Mouse (Mus musculus): ENCODE results near the gene Aoc1. TPM values are rescaled to one million over a fixed set of nuclear protein-coding genes. Genes with fewer than 3 reads are reported as not detected.
"Not testable (repeated sequence)": the region's sequence is repeated elsewhere in the genome, so short reads cannot be mapped to it uniquely, and the experiment has no call there.

The Aoc1 gene
- polyA plus RNA-seq, 1 experiment = 0.84 TPM

- peaks cover 3% of the 10 kb centered on the region; the same call in 1 of the 2 replicates for H3K4me1 ChIP-seq (ENCODE audit: control insufficient read depth, insufficient read depth, low read length)
- H3K27ac ChIP-seq (ENCODE audit: control insufficient read depth, insufficient read depth, low read depth, low read length) = no peak overlapping the region
- H3K36me3 ChIP-seq (ENCODE audit: control insufficient read depth, insufficient read depth, low read length) = no peaks in the 10 kb centered on the region
- TF ChIP-seq CTCF (IDR thresholded peaks at IDR 0.05; ENCODE audit: control insufficient read depth, insufficient read depth, insufficient replicate concordance, low read depth, low read length) (no peak), POLR2A (IDR thresholded peaks at IDR 0.05; ENCODE audit: control insufficient read depth, low read depth, low read length) (no peak)
- H3K27me3 ChIP-seq (ENCODE audit: control insufficient read depth, insufficient read depth, low read length) = no peaks in the 10 kb centered on the region
- H3K4me3 ChIP-seq (ENCODE audit: control insufficient read depth, low read depth, low read length) = no peak overlapping the region
These were observed 11.8 kb upstream of the Aoc1 start for GRCm38 (mm10) chr6:48860851-48861250.

DNA sequence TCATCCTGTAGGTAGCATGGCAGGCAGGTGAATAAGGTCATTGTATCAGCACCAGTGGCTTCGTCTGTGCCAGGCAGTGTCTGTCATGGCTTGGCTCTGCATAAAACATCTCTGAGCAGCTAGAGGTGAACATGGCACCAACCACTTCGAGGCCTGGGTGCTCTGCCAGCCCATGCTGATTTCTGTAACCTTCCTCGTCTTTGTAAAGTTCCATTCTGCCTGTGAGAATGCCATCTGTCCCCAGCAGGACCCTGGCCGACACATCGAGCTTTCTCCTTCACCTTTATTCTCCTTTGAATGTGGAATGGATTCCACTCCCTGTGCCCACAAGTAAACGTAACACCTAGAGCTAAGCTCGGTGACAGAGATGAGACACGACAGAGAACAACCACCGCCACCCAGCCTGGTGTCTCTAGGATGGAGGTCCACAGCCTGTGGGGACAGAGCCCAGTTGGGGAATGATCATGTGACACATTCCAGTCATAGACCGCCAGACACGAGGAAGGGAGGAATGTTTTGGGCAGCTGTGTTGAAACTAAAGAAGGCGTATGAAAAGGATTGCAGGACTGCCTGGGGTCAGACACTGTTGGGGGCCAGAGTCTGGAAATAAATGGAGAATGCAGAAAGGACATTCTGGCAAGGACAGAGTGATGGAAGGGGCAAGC is 10.9 kb upstream of the Aoc1 start:
- Histone ChIP-seq H3K27me3 (ENCODE audit: control insufficient read depth, insufficient read depth, low read length) (no peaks in the 10 kb centered on the region), H3K36me3 (ENCODE audit: control insufficient read depth, insufficient read depth, low read length) (no peaks in the 10 kb centered on the region), H3K4me1 (ENCODE audit: control insufficient read depth, insufficient read depth, low read length) (peaks cover 3% of the 10 kb centered on the region; the same call in 1 of the 2 replicates), H3K4me3 (ENCODE audit: control insufficient read depth, low read depth, low read length) (no peak overlapping the region), H3K27ac (ENCODE audit: control insufficient read depth, insufficient read depth, low read depth, low read length) (no peak overlapping the region)
- TF ChIP-seq POLR2A (IDR thresholded peaks at IDR 0.05; ENCODE audit: control insufficient read depth, low read depth, low read length) (no peak), CTCF (IDR thresholded peaks at IDR 0.05; ENCODE audit: control insufficient read depth, insufficient read depth, insufficient replicate concordance, low read depth, low read length) (no peak)

GRCm38 (mm10) chr6:48862816-48863215 is 9.9 kb upstream of the Aoc1 start:
- peaks cover 3% of the 10 kb centered on the region; the same call in 1 of the 2 replicates for H3K4me1 ChIP-seq (ENCODE audit: control insufficient read depth, insufficient read depth, low read length)
- TF ChIP-seq POLR2A (IDR thresholded peaks at IDR 0.05; ENCODE audit: control insufficient read depth, low read depth, low read length) (no peak), CTCF (IDR thresholded peaks at IDR 0.05; ENCODE audit: control insufficient read depth, insufficient read depth, insufficient replicate concordance, low read depth, low read length) (no peak)
- H3K4me3 ChIP-seq (ENCODE audit: control insufficient read depth, low read depth, low read length) = no peak overlapping the region
- H3K36me3 ChIP-seq (ENCODE audit: control insufficient read depth, insufficient read depth, low read length) = no peaks in the 10 kb centered on the region
- no peaks in the 10 kb centered on the region for H3K27me3 ChIP-seq (ENCODE audit: control insufficient read depth, insufficient read depth, low read length)
- H3K27ac ChIP-seq (ENCODE audit: control insufficient read depth, insufficient read depth, low read depth, low read length) = no peak overlapping the region

DNA sequence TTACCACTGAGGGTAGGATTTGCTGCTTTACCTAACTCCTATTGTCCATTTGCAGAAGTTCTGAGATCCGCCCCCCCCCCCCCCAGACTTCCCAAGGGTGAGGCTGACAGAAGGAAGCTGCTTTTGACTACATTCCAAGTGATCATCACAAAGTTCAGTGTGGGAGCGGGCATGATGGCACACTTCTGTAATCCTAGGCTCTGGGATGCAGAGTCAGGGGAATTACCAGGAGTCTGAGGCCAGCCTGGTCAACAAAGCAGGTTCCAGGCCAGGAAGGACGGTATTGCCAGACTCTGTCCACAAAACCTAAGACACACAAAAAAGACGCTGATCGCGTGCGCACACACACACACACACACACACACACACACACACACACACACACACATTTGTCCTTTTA is 9.2 kb upstream of the Aoc1 start:
- Histone ChIP-seq H3K27me3 (ENCODE audit: control insufficient read depth, insufficient read depth, low read length) (no peaks in the 10 kb centered on the region), H3K36me3 (ENCODE audit: control insufficient read depth, insufficient read depth, low read length) (no peaks in the 10 kb centered on the region)
- TF ChIP-seq CTCF (IDR thresholded peaks at IDR 0.05; ENCODE audit: control insufficient read depth, insufficient read depth, insufficient replicate concordance, low read depth, low read length) = no peak
- no peak for TF ChIP-seq POLR2A (IDR thresholded peaks at IDR 0.05; ENCODE audit: control insufficient read depth, low read depth, low read length)

GRCm38 (mm10) chr6:48864181-48864580 is 8.5 kb upstream of the Aoc1 start:
- peaks cover 3% of the 10 kb centered on the region; the same call in 1 of the 2 replicates for H3K4me1 ChIP-seq (ENCODE audit: control insufficient read depth, insufficient read depth, low read length)
- no peak overlapping the region for H3K27ac ChIP-seq (ENCODE audit: control insufficient read depth, insufficient read depth, low read depth, low read length)
- no peak overlapping the region for H3K4me3 ChIP-seq (ENCODE audit: control insufficient read depth, low read depth, low read length)
- TF ChIP-seq CTCF (IDR thresholded peaks at IDR 0.05; ENCODE audit: control insufficient read depth, insufficient read depth, insufficient replicate concordance, low read depth, low read length) (no peak), POLR2A (IDR thresholded peaks at IDR 0.05; ENCODE audit: control insufficient read depth, low read depth, low read length) (no peak)
- no peaks in the 10 kb centered on the region for H3K27me3 ChIP-seq (ENCODE audit: control insufficient read depth, insufficient read depth, low read length)
- no peaks in the 10 kb centered on the region for H3K36me3 ChIP-seq (ENCODE audit: control insufficient read depth, insufficient read depth, low read length)

More for the DNA sequence above, 9.2 kb upstream of the Aoc1 start:
- Histone ChIP-seq H3K27ac (ENCODE audit: control insufficient read depth, insufficient read depth, low read depth, low read length) (no peak overlapping the region), H3K4me3 (ENCODE audit: control insufficient read depth, low read depth, low read length) (no peak overlapping the region), H3K4me1 (ENCODE audit: control insufficient read depth, insufficient read depth, low read length) (peaks cover 3% of the 10 kb centered on the region; the same call in 1 of the 2 replicates)

DNA sequence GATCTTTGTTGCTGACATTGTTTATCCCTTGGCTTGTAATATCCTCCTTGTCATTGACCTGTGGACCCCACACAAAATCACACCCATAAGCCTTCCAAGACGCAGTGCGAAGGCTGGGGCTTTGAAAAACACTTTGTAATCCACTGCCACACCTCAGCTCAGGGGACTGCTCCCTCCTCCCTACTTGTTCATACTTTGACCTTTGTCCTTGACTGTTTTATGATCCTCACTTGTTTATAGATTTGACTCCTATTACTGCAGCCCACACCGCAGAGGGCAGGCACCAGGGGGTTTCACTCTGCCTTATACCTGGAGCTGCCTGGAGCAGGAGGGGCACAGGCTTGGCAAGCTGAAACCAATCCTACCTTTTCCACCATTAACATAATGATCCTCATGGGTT is 8.0 kb upstream of the Aoc1 start:
- no peaks in the 10 kb centered on the region for H3K36me3 ChIP-seq (ENCODE audit: control insufficient read depth, insufficient read depth, low read length)

DNA sequence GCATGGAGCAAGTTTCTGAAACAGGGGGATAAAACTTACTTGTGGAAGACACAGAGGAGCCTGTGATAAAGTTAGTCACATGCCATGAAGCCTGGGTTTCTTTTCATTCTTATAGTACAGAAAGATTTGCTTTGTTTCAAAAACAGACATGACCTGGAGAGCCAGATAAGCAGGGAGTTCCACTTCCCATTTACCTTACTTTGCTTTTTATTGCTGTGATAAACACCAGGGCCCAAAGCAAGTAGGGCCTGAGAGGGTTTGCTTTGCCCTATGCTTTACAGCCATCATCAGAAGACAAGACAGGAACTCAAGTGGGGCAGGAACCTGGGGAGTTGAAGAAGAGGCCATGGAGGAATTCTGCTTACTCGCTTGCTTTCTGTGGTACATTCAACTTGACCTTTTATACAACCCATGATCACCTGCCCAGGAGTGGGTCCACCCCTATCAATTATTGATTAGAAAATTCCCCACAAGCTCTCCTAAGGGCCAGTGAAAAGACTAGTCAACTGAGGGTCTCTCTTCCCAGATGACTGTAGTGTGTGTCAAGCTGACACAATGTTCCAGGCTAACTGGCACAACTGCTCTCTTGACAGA is 7.4 kb upstream of the Aoc1 start:
- Histone ChIP-seq H3K4me3 (ENCODE audit: control insufficient read depth, low read depth, low read length) (no peak overlapping the region), H3K36me3 (ENCODE audit: control insufficient read depth, insufficient read depth, low read length) (no peaks in the 10 kb centered on the region), H3K27me3 (ENCODE audit: control insufficient read depth, insufficient read depth, low read length) (no peaks in the 10 kb centered on the region), H3K4me1 (ENCODE audit: control insufficient read depth, insufficient read depth, low read length) (peaks cover 3% of the 10 kb centered on the region; the same call in 1 of the 2 replicates), H3K27ac (ENCODE audit: control insufficient read depth, insufficient read depth, low read depth, low read length) (no peak overlapping the region)
- TF ChIP-seq POLR2A (IDR thresholded peaks at IDR 0.05; ENCODE audit: control insufficient read depth, low read depth, low read length) = no peak
- no peak for TF ChIP-seq CTCF (IDR thresholded peaks at IDR 0.05; ENCODE audit: control insufficient read depth, insufficient read depth, insufficient replicate concordance, low read depth, low read length)

More for the DNA sequence above, 8.0 kb upstream of the Aoc1 start:
- no peaks in the 10 kb centered on the region for H3K27me3 ChIP-seq (ENCODE audit: control insufficient read depth, insufficient read depth, low read length)
- peaks cover 3% of the 10 kb centered on the region; the same call in 1 of the 2 replicates for H3K4me1 ChIP-seq (ENCODE audit: control insufficient read depth, insufficient read depth, low read length)
- TF ChIP-seq CTCF (IDR thresholded peaks at IDR 0.05; ENCODE audit: control insufficient read depth, insufficient read depth, insufficient replicate concordance, low read depth, low read length) (no peak), POLR2A (IDR thresholded peaks at IDR 0.05; ENCODE audit: control insufficient read depth, low read depth, low read length) (no peak)
- H3K4me3 ChIP-seq (ENCODE audit: control insufficient read depth, low read depth, low read length) = no peak overlapping the region
- no peak overlapping the region for H3K27ac ChIP-seq (ENCODE audit: control insufficient read depth, insufficient read depth, low read depth, low read length)

DNA sequence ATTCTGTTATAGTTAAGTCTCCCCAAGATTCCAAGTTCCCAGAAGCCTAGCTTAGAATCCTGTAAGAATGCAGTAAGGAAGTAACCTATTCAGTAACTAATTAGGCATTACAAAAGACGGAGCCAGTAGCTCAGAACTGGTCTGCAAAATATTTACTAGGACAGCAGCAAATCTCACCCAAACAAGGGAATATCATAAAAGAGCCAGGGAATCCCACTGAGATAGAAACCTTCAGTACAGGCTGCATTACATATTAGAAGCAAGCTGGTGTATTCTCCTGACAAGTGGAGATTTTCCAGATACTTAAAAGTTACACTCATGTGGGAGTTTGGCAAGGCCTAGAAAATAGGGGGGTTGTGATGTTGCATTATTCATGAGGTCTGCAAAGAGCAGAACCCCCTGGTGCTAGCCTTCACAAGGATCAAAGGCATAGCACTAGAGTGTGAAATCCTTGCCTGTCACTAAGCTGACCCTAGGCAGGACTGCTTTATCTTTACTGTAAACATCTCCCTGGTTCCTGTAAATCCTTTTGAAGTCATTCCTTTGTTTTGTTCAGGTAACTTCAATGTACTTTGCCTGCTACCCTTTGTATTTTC is 6.2 kb upstream of the Aoc1 start:
- not testable (repeated sequence) for H3K27me3 ChIP-seq (ENCODE audit: control insufficient read depth, insufficient read depth, low read length); H3K4me3 ChIP-seq (ENCODE audit: control insufficient read depth, low read depth, low read length); H3K27ac ChIP-seq (ENCODE audit: control insufficient read depth, insufficient read depth, low read depth, low read length); H3K36me3 ChIP-seq (ENCODE audit: control insufficient read depth, insufficient read depth, low read length); H3K4me1 ChIP-seq (ENCODE audit: control insufficient read depth, insufficient read depth, low read length)

Data from testis, adult 2 months (tissue).